Mouse (Mus musculus): ENCODE results near the gene Oas3.

DNA sequence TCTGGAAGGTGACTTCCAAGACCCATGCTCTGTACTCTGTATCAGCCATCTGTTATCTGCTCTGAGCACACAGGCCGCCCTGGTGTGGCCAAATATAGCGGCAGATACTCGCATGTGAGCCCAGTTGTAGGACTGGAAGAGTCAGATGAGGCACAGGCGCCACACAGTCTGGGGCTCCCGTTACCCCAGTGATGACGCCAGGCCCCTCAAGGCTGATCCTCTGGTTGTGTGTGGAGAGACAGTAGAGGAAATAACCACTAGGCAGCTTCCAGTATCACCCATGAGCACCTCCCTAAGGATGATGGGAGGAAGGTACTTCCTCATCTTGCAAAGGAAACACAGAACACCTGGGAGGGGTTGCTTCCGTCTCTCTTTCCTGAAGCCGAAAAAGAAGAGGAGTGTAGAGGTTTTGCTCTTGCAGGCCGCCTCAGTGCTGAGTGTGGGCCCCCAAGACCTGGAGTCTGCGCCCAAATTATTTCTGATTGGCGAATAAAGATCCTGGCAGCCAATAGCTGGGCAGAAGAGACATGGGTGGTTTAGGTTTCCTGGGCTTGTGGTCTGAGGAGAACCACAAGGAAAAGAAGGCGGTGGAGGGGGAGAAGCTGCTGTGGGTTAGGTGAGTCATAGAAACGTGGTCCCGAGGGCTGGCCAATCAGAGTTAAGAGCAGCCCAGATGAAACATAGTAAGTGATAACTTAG is 2.0 kb downstream of the Oas3 start:
- TF ChIP-seq POLR2A (IDR thresholded peaks at IDR 0.05; ENCODE audit: insufficient read depth, low read length) (no peak), CTCF (IDR thresholded peaks at IDR 0.05; ENCODE audit: low read depth, low read length) (no peak), EP300 (IDR thresholded peaks at IDR 0.05; ENCODE audit: insufficient read depth, low read depth, low read length) (no peak)
